Mouse (Mus musculus): ENCODE results near the gene Nup133. TPM values are rescaled to one million over a fixed set of nuclear protein-coding genes. Genes with fewer than 3 reads are reported as not detected.
"Not testable (repeated sequence)": the region's sequence is repeated elsewhere in the genome, so short reads cannot be mapped to it uniquely, and the experiment has no call there.

The Nup133 gene
- polyA plus RNA-seq (2012; rRNA removed) = 11.1 and 11.3 TPM in 2 replicates

DNA sequence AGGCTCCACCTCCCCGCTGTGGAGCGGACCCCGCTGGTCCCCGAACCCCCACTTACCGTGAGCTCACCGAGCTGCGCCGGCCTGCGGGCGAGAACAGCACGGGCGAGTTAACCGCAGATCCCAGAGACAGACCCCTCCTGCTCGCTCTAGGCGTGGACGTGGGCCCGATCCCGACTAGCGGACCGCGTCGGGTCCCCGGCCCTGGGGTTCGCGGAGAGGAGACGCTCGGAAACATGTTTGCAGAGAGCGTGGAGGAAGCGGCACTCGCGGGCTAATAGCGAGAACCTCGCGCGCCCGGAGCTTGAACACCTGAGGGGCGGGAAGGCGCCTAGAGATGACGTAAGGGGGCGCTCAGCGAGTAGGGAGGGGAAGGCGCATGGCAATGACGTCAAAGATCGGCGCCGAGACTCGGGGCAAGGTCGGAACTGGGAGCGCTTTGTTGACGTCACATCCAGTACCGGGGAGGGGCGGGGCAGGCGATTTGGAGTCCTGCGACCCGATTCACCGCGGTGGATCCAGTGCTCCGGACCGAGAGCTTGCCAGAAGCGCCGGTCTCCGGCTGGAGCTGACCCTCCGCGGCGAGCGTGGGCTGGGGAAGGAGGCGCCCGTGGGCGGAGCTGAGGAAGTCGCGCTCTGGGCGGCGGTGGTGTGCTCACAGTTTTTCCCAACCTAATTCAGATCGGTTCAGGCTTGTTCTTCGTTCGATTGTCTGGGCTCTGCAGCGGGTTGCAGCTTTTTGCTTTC lies at the start of gene Nup133:
Gene Nup133, minus strand, starts transcription at position 324 of the 744 bp plus-strand sequence.
- peak; percentile 99 for DNase-seq (ENCODE audit: low spot score)

DNA sequence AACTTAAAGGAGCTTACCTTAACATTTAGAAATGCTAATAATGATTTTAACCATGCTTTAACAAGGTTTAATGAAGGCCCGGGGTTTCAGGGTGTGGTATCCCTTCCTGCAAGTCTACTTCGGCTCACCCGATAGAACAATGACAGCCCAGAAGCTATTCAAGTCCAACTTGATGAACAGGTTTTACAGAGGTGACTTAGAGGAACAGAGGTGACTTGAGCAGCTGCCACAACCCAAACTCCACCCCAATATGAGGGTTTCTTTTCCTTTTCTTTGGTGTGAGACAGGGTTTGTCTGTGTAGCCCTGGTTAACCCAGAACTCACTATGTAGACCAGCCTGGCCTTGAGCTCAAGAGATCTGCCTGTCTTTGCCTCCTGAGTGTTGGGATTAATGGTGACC lies 44.9 kb upstream of the Nup133 start:
- no peak for DNase-seq (ENCODE audit: low spot score)

DNA sequence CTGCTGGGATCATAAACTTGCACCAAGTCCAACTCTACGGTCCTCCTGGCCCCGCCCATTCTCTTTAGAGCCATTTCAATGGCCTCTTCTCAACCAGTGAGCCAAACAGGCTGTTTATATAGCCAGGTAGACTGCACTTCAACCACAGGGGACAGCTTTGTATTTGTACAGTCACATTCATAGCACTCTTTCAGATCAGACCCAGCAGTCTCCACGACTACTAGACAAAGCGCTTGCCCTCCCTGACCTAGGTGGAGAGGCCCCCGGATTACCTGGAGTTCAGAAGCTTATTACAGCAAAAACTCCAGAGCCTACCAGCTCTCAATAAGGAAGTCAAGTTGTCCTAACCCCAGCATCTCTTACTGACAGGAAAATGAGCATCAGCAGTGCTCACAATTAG lies 44.5 kb upstream of the Nup133 start:
- no peak for DNase-seq (ENCODE audit: low spot score)

DNA sequence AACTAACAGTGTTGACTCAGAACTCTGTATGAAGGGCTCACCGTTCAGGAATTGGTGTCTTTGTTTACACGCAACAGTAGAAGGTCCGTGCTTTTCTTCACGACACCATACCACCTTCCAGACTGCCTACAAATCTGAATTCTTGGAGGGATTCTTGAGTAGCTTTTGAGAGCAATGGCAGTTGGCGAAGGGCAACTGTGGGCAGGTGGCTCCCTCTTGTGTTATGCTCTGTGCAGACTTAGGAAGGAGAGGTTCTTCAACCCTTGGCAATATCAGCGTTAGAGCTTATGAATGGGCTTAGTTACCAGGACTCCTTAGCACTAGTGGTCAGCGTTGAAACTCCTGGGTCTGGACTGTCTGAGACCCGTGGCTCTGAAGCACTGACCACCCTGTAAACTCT lies 43.5 kb upstream of the Nup133 start:
- no peak for DNase-seq (ENCODE audit: low spot score)

DNA sequence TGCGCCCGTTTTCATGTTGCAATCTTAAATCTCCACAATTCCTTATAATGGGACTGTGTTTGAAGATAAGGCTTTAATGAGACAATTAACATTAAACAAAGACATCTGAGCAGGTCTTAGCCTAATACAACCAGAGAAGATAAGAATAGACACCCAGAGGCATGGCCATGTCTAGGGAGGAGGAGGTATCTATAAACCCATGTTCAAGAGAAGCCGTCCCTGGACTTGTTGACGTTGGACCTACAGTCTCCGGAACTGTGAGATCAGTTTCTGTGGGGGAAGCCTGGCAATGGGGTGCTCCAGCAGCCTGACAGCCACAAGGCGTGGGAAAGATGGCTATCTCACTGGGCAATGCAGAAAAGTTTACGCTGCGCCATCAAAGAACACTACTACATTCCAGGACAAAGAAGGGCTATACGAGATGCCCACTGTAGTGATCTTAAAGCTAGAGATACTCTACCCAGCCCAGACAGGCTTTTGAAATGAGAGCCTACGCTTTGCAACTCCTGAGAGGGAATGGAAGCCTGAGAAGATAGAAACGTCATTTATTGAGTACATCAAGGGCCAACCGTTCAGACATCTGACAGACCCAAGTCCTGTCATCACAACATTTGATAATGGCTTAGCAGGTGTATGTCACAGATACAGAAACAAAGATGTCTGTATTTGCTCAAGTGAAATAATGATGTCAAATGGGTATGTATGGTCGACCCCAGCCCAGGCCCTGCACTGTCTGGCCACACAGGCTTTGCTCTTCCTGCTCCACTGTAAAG lies 41.4 kb upstream of the Nup133 start:
- no peak for DNase-seq (ENCODE audit: low spot score)

DNA sequence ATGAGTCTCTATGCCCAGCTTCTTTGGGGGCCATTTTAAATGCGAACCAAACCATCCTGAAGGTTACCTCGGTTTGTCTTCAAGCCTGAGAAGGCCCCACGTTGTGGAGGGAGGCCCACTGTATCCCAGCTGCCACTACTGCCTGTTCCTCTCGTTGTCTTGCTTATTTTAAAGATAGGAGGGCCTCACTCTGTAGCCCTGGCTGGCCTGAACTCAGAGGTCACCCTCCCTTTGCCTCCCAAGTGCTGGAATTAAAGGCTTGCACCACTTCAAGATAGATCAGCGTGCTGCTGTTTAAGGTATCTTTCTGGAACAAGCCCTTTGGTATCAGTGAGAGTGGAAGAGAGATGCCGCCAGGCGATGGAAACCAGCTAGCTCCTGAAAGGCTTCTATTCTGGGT lies 40.1 kb upstream of the Nup133 start:
- DNase-seq (ENCODE audit: low spot score) = no peak

DNA sequence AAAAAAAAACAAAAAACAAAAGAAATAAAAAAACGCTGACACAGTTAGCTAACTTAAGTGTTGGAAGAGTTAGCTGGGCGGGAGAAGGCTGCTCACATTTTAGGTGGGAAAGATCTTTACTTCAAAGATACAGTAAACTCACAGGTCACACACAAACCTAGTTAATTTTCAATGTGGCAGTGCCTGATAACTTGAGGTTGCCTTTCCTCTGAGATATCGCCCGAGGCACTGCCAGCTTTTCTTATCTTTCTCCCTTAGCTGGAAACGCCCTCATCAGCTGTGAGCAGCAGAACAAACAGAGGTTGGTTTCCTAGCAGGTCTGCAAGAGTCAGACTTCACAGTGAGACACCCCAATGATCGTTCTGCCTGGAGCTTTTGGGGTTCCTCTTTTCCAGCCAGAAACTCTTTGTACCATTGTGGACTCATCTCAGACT lies 39.6 kb upstream of the Nup133 start:
- DNase-seq (ENCODE audit: low spot score) = no peak

DNA sequence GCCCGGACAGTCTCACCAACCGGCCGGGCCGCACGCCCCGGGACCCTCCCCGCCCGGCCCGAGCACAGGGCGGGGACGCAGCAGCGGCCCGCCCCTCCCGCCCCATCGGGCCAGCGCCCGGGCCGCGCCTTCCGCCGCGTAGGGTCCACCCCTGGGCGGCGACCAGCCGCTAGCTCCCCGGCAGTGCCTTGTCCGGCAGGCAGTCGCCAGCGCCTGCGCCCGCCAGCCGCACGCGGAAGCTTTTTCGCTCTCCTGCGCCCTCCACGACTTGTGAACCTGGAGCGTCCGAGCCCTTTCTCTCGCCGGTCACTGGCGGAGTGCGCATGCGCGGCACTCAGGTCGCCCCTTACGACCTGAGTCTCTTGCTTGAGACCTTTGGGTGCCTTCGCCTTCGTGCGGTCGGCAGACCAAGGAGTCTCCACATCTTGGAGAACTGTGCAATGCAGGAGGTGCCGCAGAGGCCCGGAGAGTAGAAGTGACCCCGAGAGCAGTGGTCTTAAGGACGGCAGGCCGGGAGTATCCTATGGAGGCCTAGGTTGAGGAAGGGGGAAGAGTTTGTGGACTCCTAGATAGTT lies 33.8 kb upstream of the Nup133 start, which contains the start of gene Abcb10:
Gene Abcb10, minus strand, starts transcription at position 297 of the 575 bp plus-strand sequence.
- peak; percentile 95 for DNase-seq (ENCODE audit: low spot score)

DNA sequence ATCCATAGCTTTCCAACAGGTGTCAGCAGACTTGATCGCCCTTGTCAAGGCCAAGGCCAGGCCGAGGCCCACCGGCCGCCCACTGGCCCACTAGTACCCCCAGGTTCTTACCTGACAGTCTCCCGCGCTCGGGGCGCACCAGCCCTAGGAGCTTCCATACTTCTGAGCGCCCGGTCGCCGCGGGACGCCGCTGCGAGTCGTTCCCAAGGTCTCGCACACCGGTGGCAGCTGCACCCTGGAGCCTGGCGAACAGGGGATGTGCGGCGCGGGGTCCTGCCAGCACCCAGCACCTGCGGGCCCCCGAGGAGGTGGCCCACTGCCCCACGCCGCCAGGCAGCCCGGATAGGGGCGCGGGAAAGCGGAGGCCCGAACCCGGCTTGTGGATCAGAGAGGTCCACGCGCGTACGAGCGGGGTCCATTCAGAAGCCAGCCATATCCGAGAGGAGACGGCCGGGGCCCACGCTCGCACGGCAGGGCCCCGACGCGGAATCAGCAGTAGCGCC lies 33.3 kb upstream of the Nup133 start:
- DNase-seq (ENCODE audit: low spot score) = no peak

DNA sequence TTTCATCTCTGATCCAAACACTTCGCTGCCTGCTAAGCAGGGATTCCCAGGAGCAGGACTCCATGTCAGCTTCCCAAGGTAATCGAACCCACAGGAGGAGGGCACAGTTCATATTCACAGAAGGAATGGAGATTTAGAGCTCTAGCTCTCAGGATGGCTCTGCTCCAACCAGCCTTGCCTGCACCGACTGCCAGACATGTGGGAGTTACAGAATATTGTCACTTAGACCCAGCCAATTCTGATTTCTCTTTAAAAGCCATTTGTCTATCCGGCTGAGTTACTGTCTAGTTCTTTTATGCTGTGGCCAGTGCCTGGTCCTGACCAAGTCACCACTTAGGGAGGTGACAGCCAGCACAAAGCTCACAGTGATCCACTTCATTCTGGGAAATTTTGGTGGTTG lies 32.6 kb upstream of the Nup133 start:
- no peak for DNase-seq (ENCODE audit: low spot score)

DNA sequence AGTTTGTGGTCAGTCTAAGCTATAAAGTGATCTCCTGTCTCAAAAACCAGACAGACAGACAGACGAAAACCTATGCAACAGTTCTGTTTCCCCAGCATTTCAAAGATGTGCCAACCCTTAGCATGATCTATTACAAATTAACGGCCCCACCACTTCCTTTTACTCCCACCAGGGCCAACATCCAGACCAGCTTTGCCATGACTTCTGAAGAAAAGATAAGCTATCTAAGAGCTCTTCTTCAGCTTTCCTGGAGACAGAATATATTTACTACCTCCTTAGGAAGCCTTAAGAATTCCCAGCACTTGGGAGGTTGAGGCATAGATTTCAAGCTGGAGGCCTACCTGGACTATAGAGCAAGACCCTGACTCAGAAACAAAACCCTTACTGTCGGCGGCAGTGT lies 31.2 kb upstream of the Nup133 start:
- no peak for DNase-seq (ENCODE audit: low spot score)

DNA sequence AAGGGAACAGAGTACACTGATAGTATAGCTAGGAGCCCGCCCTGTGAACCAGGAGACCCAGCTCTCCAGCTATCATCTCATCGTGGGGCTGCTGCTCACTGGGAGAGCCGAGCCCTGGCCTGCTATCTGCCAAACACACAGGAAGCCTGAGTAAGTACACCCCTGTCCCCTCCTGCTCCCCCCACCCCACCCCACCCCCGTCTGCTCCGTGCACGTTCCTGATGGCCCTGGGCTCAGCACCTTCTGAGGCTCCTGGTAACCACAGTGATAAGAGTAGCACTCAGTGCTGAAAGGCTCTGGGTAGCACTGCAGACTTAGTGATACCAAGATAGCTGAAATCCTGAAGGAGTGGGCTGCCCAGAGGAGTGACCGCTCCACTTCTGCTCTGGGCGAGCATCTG lies 29.9 kb upstream of the Nup133 start:
- no peak for DNase-seq (ENCODE audit: low spot score)

DNA sequence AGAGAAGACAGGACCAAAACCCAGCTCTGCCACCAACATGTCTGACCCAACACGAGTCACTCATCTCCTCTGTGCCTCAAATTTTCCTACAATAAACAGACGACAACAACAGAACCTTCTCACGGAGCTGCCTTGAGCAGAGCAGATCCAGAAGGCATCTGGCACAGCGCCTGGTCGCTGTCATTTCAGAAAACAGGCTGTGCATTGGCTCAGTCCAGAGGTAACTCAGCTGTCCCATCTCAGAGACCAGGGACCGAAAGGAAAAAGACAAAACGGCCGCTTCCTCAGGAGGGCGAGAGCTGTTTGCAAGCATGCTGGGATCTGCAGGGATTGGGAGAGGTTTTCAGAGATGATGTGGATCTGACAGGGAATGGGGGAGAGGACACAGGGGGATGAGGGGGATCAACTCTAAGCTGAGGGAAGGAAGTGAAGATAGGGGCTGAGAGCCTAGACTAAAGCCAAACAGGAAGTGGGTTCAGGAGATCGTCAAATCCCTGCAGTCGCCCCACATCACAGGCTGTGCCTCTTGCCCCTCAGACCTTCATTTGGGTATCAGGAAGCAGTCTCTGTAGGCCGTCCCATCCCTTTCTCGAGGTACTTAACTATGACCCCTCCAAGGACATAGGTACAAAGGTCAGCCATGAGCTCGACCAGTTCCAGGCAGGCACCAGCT lies 29.2 kb upstream of the Nup133 start:
- DNase-seq (ENCODE audit: low spot score) = no peak

DNA sequence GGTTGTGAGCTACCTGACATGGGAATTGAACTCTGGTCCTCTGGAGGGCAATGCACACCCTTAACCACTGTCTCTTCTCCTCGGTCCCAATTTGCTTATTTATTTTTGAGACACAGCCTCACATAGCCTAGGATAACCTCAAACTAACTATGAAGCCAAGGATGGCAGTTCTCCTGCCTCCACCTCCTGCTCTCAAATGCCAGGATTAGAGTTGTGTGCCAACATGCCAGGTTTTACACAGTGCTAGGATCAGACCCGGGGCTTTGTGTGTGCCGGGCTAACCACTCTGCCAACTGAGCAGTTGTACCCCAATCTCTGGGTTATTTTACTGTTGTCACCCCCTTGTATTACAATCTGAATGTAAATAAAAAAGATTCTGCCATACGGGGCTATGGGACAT lies 28.4 kb upstream of the Nup133 start:
- no peak for DNase-seq (ENCODE audit: low spot score)

DNA sequence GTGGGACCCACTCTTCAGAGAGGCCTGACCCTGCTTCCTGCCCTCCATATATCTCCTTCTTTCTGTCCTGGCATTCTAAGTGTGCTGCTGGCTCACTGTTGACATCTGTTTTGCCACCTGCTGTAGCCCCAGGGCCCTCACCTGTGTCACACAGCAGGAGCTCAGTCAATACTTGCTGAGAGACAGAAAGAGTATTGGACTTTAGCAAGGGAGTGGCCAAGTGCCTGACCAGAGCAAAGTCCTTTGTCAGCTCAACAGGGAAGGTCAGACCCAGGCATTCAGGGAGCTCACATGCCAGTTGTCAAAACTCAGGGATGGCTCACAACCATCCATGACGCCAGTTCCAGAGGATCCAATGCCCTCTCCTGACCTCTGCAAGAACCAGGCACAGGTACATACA lies 24.4 kb upstream of the Nup133 start:
- no peak for DNase-seq (ENCODE audit: low spot score)

DNA sequence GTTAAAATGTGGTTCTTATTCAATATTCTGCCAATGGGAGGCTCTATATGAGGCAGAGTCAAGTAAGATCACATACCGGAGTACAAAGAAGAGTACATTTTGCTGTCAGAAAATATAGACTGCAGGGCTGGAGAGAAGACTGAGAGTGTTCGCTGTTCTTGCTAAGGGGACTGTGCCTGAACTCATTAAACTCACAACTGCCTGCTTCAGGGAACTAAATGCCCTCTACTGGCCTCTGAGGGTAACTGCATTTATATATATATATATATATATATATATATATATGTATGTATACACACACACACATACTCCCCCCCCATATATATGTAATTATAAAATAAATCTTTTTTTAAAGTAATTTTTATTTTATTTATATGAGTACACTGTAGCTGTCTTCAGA lies 17.8 kb upstream of the Nup133 start:
- no peak for DNase-seq (ENCODE audit: low spot score)

DNA sequence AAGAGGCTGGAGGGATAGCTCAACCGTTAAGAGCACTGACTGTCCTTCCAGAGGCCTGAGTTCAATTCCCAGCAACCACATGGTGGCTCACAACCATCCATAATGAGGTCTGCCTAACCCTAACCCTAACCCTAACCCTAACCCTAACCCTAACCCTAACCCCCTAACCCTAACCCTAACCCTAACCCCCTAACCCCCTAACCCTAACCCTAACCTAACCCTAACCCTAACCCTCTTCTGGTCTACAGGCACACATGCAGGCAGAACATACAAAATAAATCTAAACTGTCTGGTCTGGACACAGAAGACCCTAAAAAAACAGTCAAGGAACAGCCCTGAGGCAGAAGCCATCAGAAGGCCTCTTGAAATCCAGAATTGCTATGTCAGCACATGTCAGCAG lies 12.3 kb upstream of the Nup133 start:
- DNase-seq (ENCODE audit: low spot score) = no peak

DNA sequence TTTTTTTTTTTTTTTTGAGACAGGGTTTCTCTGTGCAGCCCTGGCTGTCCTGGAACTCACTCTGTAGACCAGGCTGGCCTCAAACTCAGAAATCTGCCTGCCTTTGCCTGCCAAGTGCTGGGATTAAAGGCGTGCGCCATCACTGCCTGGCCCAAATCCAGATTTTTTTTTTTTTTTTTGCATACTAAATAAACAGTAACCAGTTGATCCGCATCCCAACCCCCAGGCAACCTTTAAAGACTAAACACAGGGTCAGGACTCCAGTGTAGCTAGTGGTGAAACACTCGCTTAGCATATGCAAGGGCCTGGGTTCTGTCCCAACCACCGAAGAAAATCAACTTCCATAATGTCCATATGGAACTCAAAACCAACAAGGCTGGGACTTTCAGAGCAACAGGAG lies 11.5 kb upstream of the Nup133 start:
- not testable (repeated sequence) for DNase-seq (ENCODE audit: low spot score)

DNA sequence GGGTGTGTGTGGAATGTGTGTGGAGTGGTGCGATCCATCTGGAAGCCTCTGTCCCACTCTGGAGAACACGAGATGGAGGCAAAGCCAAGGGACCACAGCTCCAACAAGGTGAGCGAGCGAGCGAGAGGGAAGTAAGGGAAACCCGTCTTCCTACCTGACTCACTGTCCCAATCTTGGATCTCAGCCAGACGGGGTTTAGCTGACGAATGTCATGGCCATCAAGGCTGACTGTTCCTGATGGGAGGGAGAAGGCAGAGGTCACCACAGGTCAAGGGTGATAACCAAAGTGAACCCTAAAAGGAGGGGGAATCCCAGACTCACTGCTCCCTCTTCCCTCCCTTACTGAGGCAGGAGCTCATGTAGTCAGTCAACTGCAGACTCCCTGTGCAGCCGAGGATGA lies 11.0 kb upstream of the Nup133 start:
- no peak for DNase-seq (ENCODE audit: low spot score)

DNA sequence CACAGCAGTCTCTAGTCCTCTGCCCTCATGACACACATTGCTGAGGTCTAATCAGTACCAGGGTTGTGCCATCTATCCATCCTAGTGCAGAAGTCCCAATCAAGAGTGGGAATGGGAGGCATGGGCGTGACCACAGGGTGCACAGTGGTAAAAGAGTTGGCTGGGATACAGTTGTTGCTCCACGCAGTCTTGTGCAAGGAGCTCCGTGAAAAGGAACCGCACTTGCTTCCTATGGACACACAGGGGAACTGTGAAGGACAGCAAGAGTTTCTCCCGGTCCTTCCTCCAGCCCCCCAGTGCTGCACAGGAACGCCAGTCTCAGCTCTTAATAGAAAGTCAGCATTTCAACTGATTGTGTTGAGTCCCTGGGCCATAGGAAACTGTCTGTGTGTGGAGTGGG lies 10.4 kb upstream of the Nup133 start:
- DNase-seq (ENCODE audit: low spot score) = no peak

DNA sequence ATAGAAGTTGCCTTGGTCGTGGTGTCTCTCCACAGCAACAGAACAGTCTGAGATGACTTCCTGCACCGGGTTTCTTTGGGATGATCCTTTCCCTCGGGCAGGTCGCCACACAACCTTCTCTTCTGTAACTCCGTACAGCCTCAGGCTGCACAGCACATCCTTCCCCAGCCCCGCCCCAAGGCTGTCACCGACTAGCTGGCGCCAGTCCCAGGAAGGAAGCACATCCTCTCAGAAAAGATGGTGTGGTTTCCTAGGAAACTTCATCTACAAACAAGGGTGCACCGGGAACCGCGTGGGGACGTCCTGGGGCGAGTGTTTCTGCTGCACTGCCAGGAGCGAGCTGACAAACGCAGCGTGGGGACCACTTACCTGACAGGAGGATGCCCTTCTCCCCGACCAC lies 9.1 kb upstream of the Nup133 start:
- no peak for DNase-seq (ENCODE audit: low spot score)

DNA sequence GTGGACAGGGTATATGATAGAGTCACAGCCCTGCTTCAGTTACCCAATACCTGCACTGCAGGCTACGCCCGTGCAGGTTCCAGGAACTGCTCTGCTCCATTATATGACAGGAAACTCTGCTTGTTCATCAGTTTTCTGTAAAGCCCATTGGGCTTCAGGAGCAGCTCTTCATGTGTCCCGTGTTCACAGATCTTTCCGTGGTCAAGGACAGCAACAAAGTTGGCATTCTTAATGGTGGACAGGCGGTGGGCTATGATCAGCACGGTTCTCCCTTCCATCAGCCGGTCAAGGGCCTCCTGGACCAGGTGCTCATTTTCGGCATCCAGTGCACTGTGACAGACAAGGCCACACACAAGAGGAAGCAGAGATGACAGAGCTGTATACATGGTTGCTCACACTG lies 5.2 kb upstream of the Nup133 start:
- no peak for DNase-seq (ENCODE audit: low spot score)
